Mouse (Mus musculus) CH12.LX (cell line): ENCODE data around the gene Tmem158. TPM values are rescaled to one million over a fixed set of nuclear protein-coding genes. Genes with fewer than 3 reads are reported as not detected.

Experiments used
- DNase-seq: peaks from one replicate; pipeline ENCODE4 v3.0.0-alpha.2; 2013; ENCODE audit errors: extremely low read depth
- H3K27ac ChIP-seq: 2 replicates; pipeline ENCODE4 v1.5.1; 2012; ENCODE audit warnings: low read depth, mild to moderate bottlenecking, control low read depth, moderate library complexity; ENCODE audit not compliant: insufficient read depth
- H3K27me3 ChIP-seq: replicated peaks from 2 replicates; pipeline ENCODE3; 2012; ENCODE audit warnings: inconsistent platforms
- H3K36me3 ChIP-seq, 2 experiments: replicated peaks in 1 of 2; 2 replicates each; pipeline versions ENCODE3 to v1.6.1; 2012; ENCODE audit warnings: inconsistent platforms in 1 of 2, low read length in 1 of 2, mild to moderate bottlenecking in 1 of 2, mixed read lengths in 1 of 2, moderate library complexity in 1 of 2; ENCODE audit not compliant: control insufficient read depth in 1 of 2, insufficient read depth in 1 of 2
- H3K4me1 ChIP-seq, 2 experiments: 2 replicates each; pipeline ENCODE4 v1.6.1; 2012; ENCODE audit warnings: inconsistent platforms in 1 of 2, moderate library complexity in 1 of 2; ENCODE audit not compliant: insufficient read depth in 2 of 2, control insufficient read depth in 1 of 2
- H3K4me2 ChIP-seq: 2 replicates; pipeline ENCODE4 v1.6.1; 2012; ENCODE audit warnings: low read depth, mild to moderate bottlenecking, control low read depth; ENCODE audit not compliant: poor library complexity, insufficient read depth, severe bottlenecking
- H3K4me3 ChIP-seq, 3 experiments: fragments of 150-350 bp in 1 of 3; sonication (generic) in 1 of 3; replicated peaks in 1 of 3; 2 replicates each; pipeline versions ENCODE3 to v1.5.1; 2011 to 2012; ENCODE audit warnings: low read depth in 2 of 3, low read length in 2 of 3, mild to moderate bottlenecking in 2 of 3, moderate library complexity in 2 of 3, control low read depth in 1 of 3, improper control_type of control experiment in 1 of 3, inconsistent platforms in 1 of 3, mixed read lengths in 1 of 3; ENCODE audit not compliant: poor library complexity in 1 of 3
- H3K79me2 ChIP-seq: replicated peaks from 2 replicates; pipeline ENCODE4 v1.6.1; 2012; ENCODE audit warnings: mild to moderate bottlenecking, moderate library complexity; ENCODE audit not compliant: control insufficient read depth, poor library complexity, insufficient read depth, severe bottlenecking; ENCODE audit errors: extremely low read depth
- H3K9ac ChIP-seq: 2 replicates; pipeline ENCODE4 v1.6.1; 2012; ENCODE audit warnings: low read depth, mild to moderate bottlenecking, control low read depth, moderate library complexity; ENCODE audit not compliant: insufficient read depth
- H3K9me3 ChIP-seq: replicated peaks from 2 replicates; pipeline ENCODE3; 2012; ENCODE audit warnings: low read length, inconsistent platforms, mixed read lengths
- BHLHE40 ChIP-seq: IDR thresholded peaks from 2 replicates; pipeline ENCODE4 v1.6.1; 2011; ENCODE audit warnings: mild to moderate bottlenecking, low read depth, low read length, improper control_type of control experiment
- CHD1 ChIP-seq: IDR thresholded peaks from 2 replicates; pipeline ENCODE4 v1.6.1; 2012; ENCODE audit warnings: low read depth, low read length, improper control_type of control experiment, inconsistent platforms
- CHD2 ChIP-seq: IDR thresholded peaks from 2 replicates; pipeline ENCODE4 v1.6.1; 2011; ENCODE audit warnings: low read length, improper control_type of control experiment
- CTCF ChIP-seq, 2 experiments: IDR thresholded peaks in 1 of 2; conservative IDR thresholded peaks in 1 of 2; 2 replicates each; pipeline ENCODE4 v1.5.1; 2011 to 2012; ENCODE audit warnings: low read depth in 2 of 2, low read length in 2 of 2, improper control_type of control experiment in 1 of 2, inconsistent platforms in 1 of 2, mild to moderate bottlenecking in 1 of 2, moderate library complexity in 1 of 2
- E2F4 ChIP-seq: IDR thresholded peaks from 2 replicates; pipeline ENCODE4 v1.6.1; 2011; ENCODE audit warnings: low read depth, low read length, improper control_type of control experiment; ENCODE audit not compliant: insufficient replicate concordance
- ELF1 ChIP-seq: IDR thresholded peaks from 2 replicates; pipeline ENCODE4 v1.6.1; 2014; ENCODE audit warnings: low read depth, mild to moderate bottlenecking, inconsistent platforms, low read length, improper control_type of control experiment
- EP300 ChIP-seq: IDR thresholded peaks from 2 replicates; pipeline ENCODE4 v1.6.1; 2011; ENCODE audit warnings: low read length, improper control_type of control experiment
- ETS1 ChIP-seq: conservative IDR thresholded peaks from 2 replicates; pipeline ENCODE4 v1.6.1; 2012; ENCODE audit warnings: low read depth, mild to moderate bottlenecking, inconsistent platforms, low read length, improper control_type of control experiment, moderate library complexity
- GABPA ChIP-seq: IDR thresholded peaks from 2 replicates; pipeline ENCODE4 v1.6.1; 2012; ENCODE audit warnings: low read depth, low read length, improper control_type of control experiment, inconsistent platforms; ENCODE audit not compliant: insufficient replicate concordance
- HCFC1 ChIP-seq: IDR thresholded peaks from 2 replicates; pipeline ENCODE4 v1.6.1; 2012; ENCODE audit warnings: low read depth, mild to moderate bottlenecking, inconsistent platforms, low read length, improper control_type of control experiment
- IRF4 ChIP-seq: IDR thresholded peaks from 2 replicates; pipeline ENCODE4 v1.6.1; 2014; ENCODE audit warnings: low read depth, mild to moderate bottlenecking, inconsistent platforms, low read length, improper control_type of control experiment
- JUN ChIP-seq: IDR thresholded peaks from 2 replicates; pipeline ENCODE4 v1.6.1; 2011; ENCODE audit warnings: low read depth, mild to moderate bottlenecking, low read length, improper control_type of control experiment, moderate library complexity; ENCODE audit not compliant: insufficient read depth
- JUND ChIP-seq: conservative IDR thresholded peaks from 2 replicates; pipeline ENCODE4 v1.6.1; 2011; ENCODE audit warnings: low read depth, low read length, improper control_type of control experiment
- KAT2A ChIP-seq: IDR thresholded peaks from 2 replicates; pipeline ENCODE4 v1.6.1; 2012; ENCODE audit warnings: low read length, improper control_type of control experiment, inconsistent platforms; ENCODE audit not compliant: insufficient replicate concordance
- MAFK ChIP-seq: IDR thresholded peaks from 2 replicates; pipeline ENCODE4 v1.6.1; 2011; ENCODE audit warnings: low read length, improper control_type of control experiment; ENCODE audit not compliant: insufficient replicate concordance
- MAX ChIP-seq: IDR thresholded peaks from 2 replicates; pipeline ENCODE4 v1.6.1; 2011; ENCODE audit warnings: low read length, improper control_type of control experiment
- MAZ ChIP-seq: IDR thresholded peaks from 2 replicates; pipeline ENCODE4 v1.6.1; 2012; ENCODE audit warnings: low read depth, mild to moderate bottlenecking, inconsistent platforms, low read length, improper control_type of control experiment, moderate library complexity
- MEF2A ChIP-seq: IDR thresholded peaks from 2 replicates; pipeline ENCODE4 v1.6.1; 2014; ENCODE audit warnings: low read depth, mild to moderate bottlenecking, inconsistent platforms, low read length, improper control_type of control experiment, borderline replicate concordance
- MXI1 ChIP-seq: IDR thresholded peaks from 2 replicates; pipeline ENCODE4 v1.6.1; 2011; ENCODE audit warnings: mild to moderate bottlenecking, low read depth, low read length, improper control_type of control experiment
- MYC ChIP-seq: IDR thresholded peaks from 2 replicates; pipeline ENCODE4 v1.6.1; 2011; ENCODE audit warnings: low read depth, mild to moderate bottlenecking, improper control_type of control experiment, low read length
- NELFE ChIP-seq: IDR thresholded peaks from 2 replicates; pipeline ENCODE4 v1.6.1; 2011; ENCODE audit warnings: low read depth, low read length, improper control_type of control experiment
- NRF1 ChIP-seq: IDR thresholded peaks from 2 replicates; pipeline ENCODE4 v1.6.1; 2014; ENCODE audit warnings: low read depth, mild to moderate bottlenecking, inconsistent platforms, low read length, improper control_type of control experiment, moderate library complexity
- PAX5 ChIP-seq: IDR thresholded peaks from 2 replicates; pipeline ENCODE4 v1.6.1; 2012; ENCODE audit warnings: low read length, inconsistent platforms, mixed read lengths
- POLR2A ChIP-seq: IDR thresholded peaks from 2 replicates; pipeline ENCODE4 v1.6.1; 2011; ENCODE audit warnings: low read depth, mild to moderate bottlenecking, improper control_type of control experiment, low read length
- POLR2AphosphoS2 ChIP-seq: IDR thresholded peaks from 2 replicates; pipeline ENCODE4 v1.6.1; 2011; ENCODE audit warnings: low read depth, low read length, improper control_type of control experiment
- RAD21 ChIP-seq: IDR thresholded peaks from 2 replicates; pipeline ENCODE4 v1.6.1; 2011; ENCODE audit warnings: low read depth, mild to moderate bottlenecking, low read length, improper control_type of control experiment, moderate library complexity
- RCOR1 ChIP-seq: conservative IDR thresholded peaks from 2 replicates; pipeline ENCODE4 v1.6.1; 2012; ENCODE audit warnings: low read depth, mild to moderate bottlenecking, inconsistent platforms, low read length, improper control_type of control experiment
- SIN3A ChIP-seq: IDR thresholded peaks from 2 replicates; pipeline ENCODE4 v1.6.1; 2012; ENCODE audit warnings: low read length, improper control_type of control experiment, inconsistent platforms
- SMC3 ChIP-seq: IDR thresholded peaks from 2 replicates; pipeline ENCODE4 v1.6.1; 2011; ENCODE audit warnings: low read depth, low read length, improper control_type of control experiment
- TBP ChIP-seq: conservative IDR thresholded peaks from 2 replicates; pipeline ENCODE4 v1.6.1; 2011; ENCODE audit warnings: low read depth, low read length, improper control_type of control experiment
- TCF12 ChIP-seq: IDR thresholded peaks from 2 replicates; pipeline ENCODE4 v1.6.1; 2014; ENCODE audit warnings: low read depth, mild to moderate bottlenecking, inconsistent platforms, low read length, improper control_type of control experiment
- UBTF ChIP-seq: IDR thresholded peaks from 2 replicates; pipeline ENCODE4 v1.6.1; 2012; ENCODE audit warnings: low read depth, mild to moderate bottlenecking, inconsistent platforms, low read length, improper control_type of control experiment, moderate library complexity
- USF1 ChIP-seq: IDR thresholded peaks from 2 replicates; pipeline ENCODE4 v1.6.1; 2014; ENCODE audit warnings: low read depth, mild to moderate bottlenecking, inconsistent platforms, low read length, improper control_type of control experiment
- USF2 ChIP-seq: conservative IDR thresholded peaks from 2 replicates; pipeline ENCODE4 v1.6.1; 2011; ENCODE audit warnings: low read depth, low read length, improper control_type of control experiment
- ZC3H11A ChIP-seq: IDR thresholded peaks from 2 replicates; pipeline ENCODE4 v1.6.1; 2012; ENCODE audit warnings: low read depth, mild to moderate bottlenecking, inconsistent platforms, low read length, improper control_type of control experiment
- ZKSCAN1 ChIP-seq: IDR thresholded peaks from 2 replicates; pipeline ENCODE4 v1.6.1; 2012; ENCODE audit warnings: low read depth, inconsistent platforms, low read length, improper control_type of control experiment, borderline replicate concordance
- ZMIZ1 ChIP-seq: IDR thresholded peaks from 2 replicates; pipeline ENCODE4 v1.6.1; 2012; ENCODE audit warnings: low read depth, mild to moderate bottlenecking, inconsistent platforms, low read length, improper control_type of control experiment
- ZNF384 ChIP-seq: IDR thresholded peaks from 2 replicates; pipeline ENCODE4 v1.6.1; 2012; ENCODE audit warnings: low read depth, low read length, improper control_type of control experiment, inconsistent platforms
- dilution Hi-C: fragments of 300-500 bp; cut with MboI; formaldehyde crosslinking; loops from 2 replicates; pipeline ENCODE4 v1.14.3; 2020; ENCODE audit warnings: low sequenced_read_pairs; ENCODE audit not compliant: extremely low pct_unique_long_range_greater_than_20kb, extremely low pct_ligation_motif_present
- in situ Hi-C: fragments of 300-500 bp; cut with MboI; formaldehyde crosslinking; loops from 3 replicates; pipeline ENCODE4 v1.14.3; 2019; ENCODE audit warnings: low sequenced_read_pairs, low pct_ligation_motif_present, low pct_unique_long_range_greater_than_20kb, mixed read lengths
- polyA plus RNA-seq: library from polyadenylated mRNA; unstranded; fragments of >175 nt; gene quantifications from 2 replicates; pipeline ENCODE4 v1.2.1, GENCODE M21; 2012; ENCODE audit warnings: low read depth; ENCODE audit not compliant: insufficient read length
- total RNA-seq, 2 experiments: library from RNA; depleted of rRNA; stranded (reverse); fragments of 300-350 nt in 1 of 2; fragments of >200 nt in 1 of 2; gene quantifications; 2 replicates each; pipeline ENCODE4 v1.2.3; 2012 to 2014

Gene Tmem158
- total and polyA plus RNA-seq, 3 experiments: 2.1 to 7.3 (median 2.4) TPM

DNA sequence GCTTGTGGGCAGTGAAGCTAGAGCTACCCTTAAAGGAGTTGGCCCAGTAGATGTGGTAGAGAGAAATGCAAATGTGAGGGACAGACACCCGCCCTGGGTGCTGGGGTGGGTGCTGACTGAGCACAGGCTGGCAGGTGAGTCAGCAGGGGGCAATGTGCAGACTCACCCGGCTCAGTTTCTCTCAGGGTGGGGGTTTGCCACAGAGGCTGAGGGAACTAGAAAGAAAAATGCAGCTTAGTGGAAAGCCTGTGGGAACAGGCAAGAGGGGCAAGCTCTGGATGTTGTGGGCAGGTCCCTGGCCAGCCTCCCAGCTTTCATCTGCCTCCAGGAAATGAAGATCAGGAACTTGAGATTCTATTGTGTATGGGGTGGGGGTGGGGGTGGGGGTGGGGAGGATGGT, 22.8 kb downstream of the Tmem158 start:
- in situ Hi-C loops: no loop called here
- H3K4me1 ChIP-seq: peaks cover 37 to 69% of the 10 kb centered on the region in 2 experiments
- DNase-seq: peak; percentile 77

GRCm38 (mm10) chr9:123235621-123236020, 24.9 kb downstream of the Tmem158 start:
- Histone ChIP-seq H3K36me3 (no peaks in the 10 kb centered on the region), H3K9ac (no peak overlapping the region), H3K9me3 (no peaks in the 10 kb centered on the region), H3K27ac (peak overlapping the region; percentile 49; the same call in 1 of the 2 replicates), H3K4me1 (peaks cover 33 to 56% of the 10 kb centered on the region in 2 experiments), H3K79me2 (no peaks in the 10 kb centered on the region), H3K4me2 (peak overlapping the region; percentile 57; the same call in 1 of the 2 replicates), H3K27me3 (no peaks in the 10 kb centered on the region), H3K4me3 (no peak overlapping the region)
- in situ Hi-C loops (no loop called here), dilution Hi-C loops (no loop called here)
- DNase-seq: peak; percentile 54
- TF ChIP-seq MYC: no peak
- no peak for TF ChIP-seq NRF1
- no peak for TF ChIP-seq CTCF (conservative IDR thresholded peaks at IDR 0.05 in 1 of 2, IDR thresholded peaks at IDR 0.05 in 1 of 2; ENCODE audit: low read depth in 2 of 2, low read length in 2 of 2)
- no peak for TF ChIP-seq TBP
- TF ChIP-seq RAD21: no peak
- no peak for TF ChIP-seq ZNF384
- no peak for TF ChIP-seq NELFE
- 0 out of 2 replicates have a peak, but pooled peaks have one; percentile 56 for TF ChIP-seq ELF1
- TF ChIP-seq ZC3H11A: no peak
- no peak for TF ChIP-seq ZMIZ1
- 0 out of 2 replicates have a peak, but pooled peaks have one; percentile 22 for TF ChIP-seq BHLHE40
- TF ChIP-seq E2F4: no peak
- peak; percentile 26; the same call in 1 of the 2 replicates for TF ChIP-seq MAX
- peak; percentile 27; the same call in 1 of the 2 replicates for TF ChIP-seq EP300
- no peak for TF ChIP-seq USF1
- no peak for TF ChIP-seq UBTF
- TF ChIP-seq SIN3A: no peak

More for the DNA sequence above, 22.8 kb downstream of the Tmem158 start:
- dilution Hi-C loops: no loop called here
- Histone ChIP-seq H3K27me3 (no peaks in the 10 kb centered on the region), H3K4me2 (peak overlapping the region; percentile 22), H3K79me2 (no peaks in the 10 kb centered on the region), H3K9me3 (peaks cover 3% of the 10 kb centered on the region), H3K36me3 (no peaks in the 10 kb centered on the region), H3K9ac (no peak overlapping the region), H3K27ac (no peak overlapping the region), H3K4me3 (no peak overlapping the region)
- TF ChIP-seq BHLHE40: peak; percentile 93
- no peak for TF ChIP-seq POLR2AphosphoS2
- peak; percentile 35 for TF ChIP-seq SMC3
- no peak for TF ChIP-seq KAT2A
- peak; percentile 81 for TF ChIP-seq CHD2
- peak; percentile 81 for TF ChIP-seq ETS1
- TF ChIP-seq ELF1: peak; percentile 47; the same call in 1 of the 2 replicates
- TF ChIP-seq NELFE: no peak
- TF ChIP-seq MYC: 0 out of 2 replicates have a peak, but pooled peaks have one; percentile 24
- TF ChIP-seq HCFC1: peak; percentile 33; the same call in 1 of the 2 replicates
- TF ChIP-seq ZC3H11A: no peak
- no peak for TF ChIP-seq JUND
- TF ChIP-seq PAX5: no peak
- TF ChIP-seq ZKSCAN1: no peak
- peak; percentile 95 for TF ChIP-seq MAZ
- TF ChIP-seq TBP: no peak
- no peak; the same call in 1 of the 2 replicates for TF ChIP-seq RCOR1
- TF ChIP-seq POLR2A: no peak
- TF ChIP-seq UBTF: no peak
- TF ChIP-seq MAFK: peak; percentile 87
- peak in 1 of 2 experiments; percentile 57; a peak in 2 of 4 replicates for TF ChIP-seq CTCF (conservative IDR thresholded peaks at IDR 0.05 in 1 of 2, IDR thresholded peaks at IDR 0.05 in 1 of 2; ENCODE audit: low read depth in 2 of 2, low read length in 2 of 2)
- TF ChIP-seq CHD1: no peak
- TF ChIP-seq USF2: no peak
- peak; percentile 35; the same call in 1 of the 2 replicates for TF ChIP-seq SIN3A
- TF ChIP-seq MXI1: peak; percentile 71; the same call in 1 of the 2 replicates
- no peak for TF ChIP-seq E2F4
- peak; percentile 6 for TF ChIP-seq RAD21
- TF ChIP-seq USF1: no peak
- no peak for TF ChIP-seq NRF1
- peak; percentile 42; the same call in 1 of the 2 replicates for TF ChIP-seq MAX
- 0 out of 2 replicates have a peak, but pooled peaks have one; percentile 12 for TF ChIP-seq ZNF384
- peak; percentile 58; the same call in 1 of the 2 replicates for TF ChIP-seq EP300
- no peak for TF ChIP-seq GABPA
- no peak for TF ChIP-seq JUN
- no peak for TF ChIP-seq ZMIZ1
- peak; percentile 41; the same call in 1 of the 2 replicates for TF ChIP-seq TCF12
- TF ChIP-seq MEF2A: peak; percentile 75; the same call in 1 of the 2 replicates
- peak; percentile 66 for TF ChIP-seq IRF4
